Mouse (Mus musculus): ENCODE data around the gene Dgkh.
A peak's percentile ranks its signal among the peaks of the same experiment; 100 is the strongest.
"Not testable (repeated sequence)": the region's sequence is repeated elsewhere in the genome, so short reads cannot be mapped to it uniquely, and the experiment has no call there.

The Dgkh gene

GRCm38 (mm10) chr14:78732617-78733312 is at the start of gene Dgkh:
Gene Dgkh, minus strand, starts transcription at chr14:78732776.
- DNase-seq (ENCODE audit: low read depth): peak; percentile 27

GRCm38 (mm10) chr14:78777215-78777614 is 44.6 kb upstream of the Dgkh start:
- DNase-seq (ENCODE audit: low read depth): no peak

GRCm38 (mm10) chr14:78776659-78777058 is 44.1 kb upstream of the Dgkh start:
- DNase-seq (ENCODE audit: low read depth): no peak

DNA sequence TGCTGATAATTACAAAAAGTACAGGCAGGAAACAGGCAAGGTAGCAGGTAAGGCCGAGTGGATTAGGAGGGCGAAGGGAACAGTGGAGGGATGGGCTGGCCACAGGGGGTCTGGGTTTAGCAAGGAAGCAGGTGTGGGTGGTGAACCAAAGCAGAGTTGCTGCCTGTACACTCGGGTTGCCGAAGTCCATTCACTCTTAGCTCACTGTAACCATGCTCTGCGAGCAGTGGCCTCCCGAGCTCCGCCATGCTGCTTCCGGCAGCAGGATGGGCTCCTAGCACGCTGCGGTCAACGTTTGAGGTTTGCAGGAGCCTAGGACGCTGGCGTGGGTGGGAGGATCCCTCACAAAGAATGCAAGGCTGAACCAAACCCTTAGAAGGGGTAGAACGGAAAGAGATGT is 43.1 kb upstream of the Dgkh start:
- DNase-seq (ENCODE audit: low read depth): no peak

DNA sequence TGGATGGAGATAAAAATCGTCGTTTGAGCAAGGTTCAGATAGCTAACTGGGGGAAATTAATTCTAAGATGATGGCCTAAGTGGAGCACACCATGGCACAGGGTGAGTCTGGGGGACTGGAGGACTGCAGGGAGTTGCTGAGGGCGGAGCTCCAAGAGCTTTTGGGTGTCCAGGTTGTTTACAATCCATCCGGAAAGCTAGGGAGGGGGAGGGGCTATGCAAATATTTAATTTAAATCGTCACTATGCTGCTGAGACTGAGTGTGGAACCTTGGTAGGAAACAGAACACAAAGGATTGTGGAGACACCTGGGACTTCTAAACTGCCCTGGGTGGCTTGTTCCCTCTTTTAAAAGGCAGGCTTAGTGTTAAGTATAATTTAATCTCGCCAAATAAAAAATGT is 42.6 kb upstream of the Dgkh start:
- DNase-seq (ENCODE audit: low read depth): no peak

DNA sequence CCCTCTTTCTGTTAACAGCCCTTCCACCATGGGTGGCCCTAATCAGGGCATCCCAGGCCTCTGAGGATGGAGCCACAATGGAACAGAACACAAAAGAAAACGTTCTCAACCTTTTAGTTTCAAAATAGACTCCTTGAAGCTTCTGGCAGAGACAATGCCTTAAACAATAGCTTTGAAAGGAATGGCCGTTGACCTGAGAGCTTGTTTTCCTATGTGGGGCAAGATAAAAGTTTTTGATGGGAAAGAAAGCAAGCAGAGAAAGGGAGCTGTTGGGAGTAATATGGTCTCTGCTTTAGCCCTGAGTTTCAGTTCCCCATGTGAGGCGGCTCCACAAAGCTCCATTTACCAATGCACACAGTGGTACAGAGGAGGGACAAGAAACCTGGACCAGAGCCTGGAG is 37.9 kb upstream of the Dgkh start:
- no peak for DNase-seq (ENCODE audit: low read depth)

- DNase-seq (ENCODE audit: low read depth): no peak
These were observed 28.5 kb upstream of the Dgkh start for GRCm38 (mm10) chr14:78761064-78761463.

DNA sequence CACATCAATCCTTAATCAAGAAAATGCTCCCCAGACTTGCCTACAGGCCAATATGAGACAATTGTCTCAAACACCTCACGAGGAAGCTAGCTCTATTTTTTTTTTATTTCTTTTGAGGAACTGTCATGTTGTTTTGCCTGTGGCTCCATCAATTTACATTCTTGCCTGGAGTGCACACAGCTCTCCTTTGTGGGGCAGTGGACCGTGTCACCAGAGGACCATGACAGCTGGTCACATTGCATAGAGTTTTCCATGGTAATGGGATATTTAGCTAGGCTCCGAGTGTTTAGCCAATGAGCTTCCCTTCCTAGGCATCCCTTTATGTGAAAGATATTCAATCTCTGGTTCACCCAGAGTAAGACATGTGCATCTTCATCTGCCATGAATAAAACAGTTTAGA is 26.9 kb upstream of the Dgkh start:
- DNase-seq (ENCODE audit: low read depth): no peak

DNA sequence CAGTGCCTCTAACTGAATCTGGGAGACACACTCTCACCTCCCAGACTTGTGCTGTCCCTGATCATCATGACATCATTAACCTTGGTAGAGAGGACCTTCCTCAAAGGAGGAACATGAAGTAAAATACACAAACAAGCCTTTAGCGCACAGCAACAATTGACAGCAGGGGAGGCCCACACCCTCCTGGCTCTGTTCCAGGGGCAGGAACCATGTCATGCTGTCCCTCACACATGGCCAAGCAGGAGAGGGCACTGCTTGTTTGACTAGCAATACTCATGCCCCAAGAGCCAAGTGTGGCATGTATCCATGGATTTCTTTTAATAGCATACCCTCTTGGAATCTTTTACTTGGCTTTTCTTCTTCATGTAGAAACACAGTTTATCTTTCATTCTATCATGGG is 22.7 kb upstream of the Dgkh start:
- DNase-seq (ENCODE audit: low read depth): no peak

- no peak for DNase-seq (ENCODE audit: low read depth)
These were observed 16.1 kb upstream of the Dgkh start for GRCm38 (mm10) chr14:78748692-78749091.

- no peak for DNase-seq (ENCODE audit: low read depth)
These were observed 15.5 kb upstream of the Dgkh start for GRCm38 (mm10) chr14:78747969-78748651.

GRCm38 (mm10) chr14:78747454-78747853 is 14.9 kb upstream of the Dgkh start:
- DNase-seq (ENCODE audit: low read depth): no peak

GRCm38 (mm10) chr14:78734605-78735004 is 2.0 kb upstream of the Dgkh start:
- DNase-seq (ENCODE audit: low read depth): no peak

DNA sequence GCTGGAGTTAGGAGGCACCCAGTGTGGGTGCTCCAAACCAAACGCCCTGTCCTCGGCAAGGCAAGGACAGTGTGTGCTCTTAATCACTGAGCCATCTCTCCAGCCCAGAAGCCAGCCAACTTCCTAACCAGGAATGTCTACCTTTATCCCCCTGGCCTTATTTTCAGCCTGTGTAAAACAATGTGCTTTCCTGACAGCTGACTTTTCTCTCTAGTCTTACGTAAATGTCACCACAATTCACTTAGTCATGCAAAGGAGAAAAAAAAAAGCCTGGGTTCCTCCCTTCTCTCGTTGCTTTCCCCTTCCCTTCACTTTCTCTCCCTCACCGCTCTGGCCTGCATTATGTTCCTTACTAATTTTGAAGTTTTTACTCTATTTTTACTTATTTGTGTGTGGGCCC is 1.6 kb upstream of the Dgkh start:
- not testable (repeated sequence) for DNase-seq (ENCODE audit: low read depth)

DNA sequence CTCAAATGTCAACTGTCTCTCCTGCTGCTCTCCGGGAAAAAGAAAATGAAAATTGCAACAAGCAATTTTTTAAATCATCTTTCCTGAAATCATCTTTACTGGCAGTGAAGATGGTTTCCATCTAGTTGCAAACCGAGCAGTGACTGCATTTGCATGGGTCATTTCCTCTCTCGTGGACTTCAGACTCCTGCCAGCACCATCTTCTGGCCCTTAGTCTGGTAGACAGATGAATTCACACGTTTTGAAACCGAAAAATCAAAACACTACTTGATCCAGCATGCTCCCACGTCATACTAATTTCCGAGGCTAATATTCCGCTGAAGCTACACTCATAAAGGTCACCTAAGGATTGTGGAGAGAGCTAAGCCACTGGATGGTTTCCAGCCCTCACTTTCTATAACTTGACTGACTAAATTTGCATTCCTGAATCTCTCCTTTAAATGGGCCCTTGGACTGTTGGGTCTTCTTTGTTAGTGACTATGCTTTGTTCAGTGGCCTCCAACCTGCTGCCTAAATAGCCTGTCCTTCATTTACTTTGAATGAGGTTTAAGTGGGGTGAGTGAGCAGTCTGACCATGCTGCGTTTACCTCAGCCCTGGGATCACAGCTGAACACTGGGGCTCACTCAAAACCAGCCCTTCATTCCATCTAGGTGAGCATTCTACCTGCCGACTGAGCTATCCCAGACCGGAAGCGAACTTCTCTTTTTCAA is 945 bp upstream of the Dgkh start:
- DNase-seq (ENCODE audit: low read depth): no peak

DNA sequence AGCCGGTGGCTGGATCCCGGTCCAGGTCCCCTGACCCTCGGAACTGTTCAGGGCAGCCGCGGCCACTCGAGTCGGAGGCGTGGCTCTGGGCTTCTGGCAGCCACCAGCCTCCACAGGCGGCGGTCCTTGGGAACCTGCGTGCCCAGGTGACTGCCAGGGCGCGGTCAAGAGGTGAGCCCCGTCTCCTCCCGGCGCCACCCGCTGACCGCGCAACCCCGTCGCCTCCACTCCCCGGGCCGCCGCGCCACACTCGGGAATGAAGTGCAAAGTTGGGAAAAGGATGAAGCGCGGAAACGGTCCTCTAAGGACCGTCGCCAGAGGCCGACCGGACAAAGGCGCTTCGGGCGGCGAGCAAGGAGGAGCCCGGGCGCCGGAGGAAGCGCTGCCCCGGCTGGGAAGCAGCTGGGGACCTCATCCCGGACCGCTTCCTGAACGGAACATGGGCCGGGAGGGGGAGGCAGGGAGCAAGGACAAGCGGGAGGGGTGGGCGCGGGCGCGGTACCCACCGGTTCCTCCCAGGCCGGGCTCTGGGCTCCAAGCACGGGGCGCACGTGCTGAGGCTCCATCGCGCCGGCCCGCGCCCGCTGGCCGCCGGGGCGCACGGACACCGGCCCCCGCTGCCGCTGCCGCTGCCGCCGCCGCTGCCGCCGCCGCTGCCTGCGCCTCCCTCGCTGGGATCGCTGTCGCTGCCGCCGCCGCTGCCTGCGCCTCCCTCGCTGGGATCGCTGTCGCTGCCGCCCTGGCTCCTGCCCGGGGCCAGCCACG is 542 bp downstream of the Dgkh start:
- DNase-seq (ENCODE audit: low read depth): no peak

GRCm38 (mm10) chr14:78731240-78731639 is 1.3 kb downstream of the Dgkh start:
- DNase-seq (ENCODE audit: low read depth): no peak

DNA sequence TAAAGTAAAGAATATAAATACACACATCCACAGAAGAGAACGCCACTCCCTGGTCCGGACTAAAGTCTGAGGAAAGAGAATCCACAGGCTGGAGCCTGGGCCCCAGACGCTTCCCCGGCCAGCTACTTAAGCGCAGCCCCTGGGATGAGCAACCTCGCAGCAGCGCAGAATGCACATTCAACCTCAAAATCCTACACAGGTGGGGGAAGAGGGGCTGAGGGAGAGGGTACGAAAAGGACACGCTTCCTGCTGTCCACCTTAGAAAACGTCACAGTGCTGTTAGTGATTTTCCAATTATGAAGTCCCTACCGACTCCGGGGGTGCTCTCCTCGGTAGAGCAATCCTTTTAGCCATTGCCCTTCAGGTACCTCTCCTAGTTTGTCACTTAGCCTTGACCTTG is 6.6 kb downstream of the Dgkh start:
- DNase-seq (ENCODE audit: low read depth): no peak

- DNase-seq (ENCODE audit: low read depth): no peak
These were observed 7.1 kb downstream of the Dgkh start for GRCm38 (mm10) chr14:78725307-78725956.

GRCm38 (mm10) chr14:78724414-78725306 is 7.9 kb downstream of the Dgkh start:
- peak; percentile 48 for DNase-seq (ENCODE audit: low read depth)

DNA sequence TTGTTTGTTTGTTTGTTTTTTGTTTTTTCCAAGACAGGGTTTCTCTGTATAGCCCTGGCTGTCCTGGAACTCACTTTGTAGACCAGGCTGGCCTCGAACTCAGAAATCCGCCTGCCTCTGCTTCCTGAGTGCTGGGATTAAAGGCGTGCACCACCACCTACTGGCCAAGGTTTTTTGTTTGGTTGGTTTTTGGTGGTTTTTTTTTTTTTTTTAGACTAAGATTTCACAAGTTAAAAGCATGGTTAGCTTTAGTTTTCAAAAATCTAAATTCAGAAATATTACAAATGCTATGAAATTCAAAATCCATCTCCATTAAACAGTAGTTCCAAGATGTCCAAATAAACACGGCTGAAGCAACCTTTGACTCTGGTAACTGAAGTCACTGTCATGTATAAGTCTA is 8.9 kb downstream of the Dgkh start:
- DNase-seq (ENCODE audit: low read depth): not testable (repeated sequence)
